Mouse (Mus musculus) forebrain, embryonic 14.5 days (tissue): ENCODE measurements around the gene H2afy. TPM values are rescaled to one million over a fixed set of nuclear protein-coding genes. Genes with fewer than 3 reads are reported as not detected.
A peak's percentile ranks its signal among the peaks of the same experiment; 100 is the strongest.

ENCODE experiments used
- ATAC-seq: fragments of 200-750 bp; cut with Nextera tagmentation; 2 replicates; pipeline ENCODE4 v1.8.0; 2017; ENCODE audit warnings: mild to moderate bottlenecking, moderate library complexity
- DNase-seq: peaks from one replicate; pipeline ENCODE4 v3.0.0-alpha.2; 2015; ENCODE audit warnings: low spot score
- H3K27ac ChIP-seq: fragments of 300-500 bp; sonication (generic); 2 replicates; pipeline ENCODE4 v1.5.1; 2014; ENCODE audit warnings: low read depth, mild to moderate bottlenecking, control low read depth, low read length, moderate library complexity
- H3K27me3 ChIP-seq: fragments of 300-500 bp; sonication (generic); replicated peaks from 2 replicates; pipeline ENCODE4 v1.6.1; 2014; ENCODE audit warnings: low read length, control low read depth, mixed read lengths; ENCODE audit not compliant: control insufficient read depth, insufficient read depth
- H3K36me3 ChIP-seq: fragments of 300-500 bp; sonication (generic); 2 replicates; pipeline ENCODE4 v1.6.1; 2014; ENCODE audit warnings: low read length, control low read depth; ENCODE audit not compliant: control insufficient read depth, insufficient read depth
- H3K4me1 ChIP-seq: fragments of 300-500 bp; sonication (generic); 2 replicates; pipeline ENCODE4 v1.6.1; 2014; ENCODE audit warnings: antibody characterized with exemption, low read length, control low read depth; ENCODE audit not compliant: control insufficient read depth, insufficient read depth
- H3K4me2 ChIP-seq: fragments of 300-500 bp; sonication (generic); 2 replicates; pipeline ENCODE4 v1.6.1; 2014; ENCODE audit warnings: mild to moderate bottlenecking, control low read depth, low read length
- H3K4me3 ChIP-seq: fragments of 300-500 bp; sonication (generic); 2 replicates; pipeline ENCODE4 v1.5.1; 2014; ENCODE audit warnings: low read depth, low read length, control low read depth
- H3K9ac ChIP-seq: fragments of 300-500 bp; sonication (generic); 2 replicates; pipeline ENCODE4 v1.6.1; 2014; ENCODE audit warnings: mild to moderate bottlenecking, low read length, control low read depth, moderate library complexity
- H3K9me3 ChIP-seq: fragments of 300-500 bp; sonication (generic); replicated peaks from 2 replicates; pipeline ENCODE4 v1.6.1; 2016; ENCODE audit warnings: low read length, control low read depth, mixed read lengths; ENCODE audit not compliant: control insufficient read depth
- WGBS: fragments of 180-500 bp; shearing (Covaris S2); extraction: QIAGEN DNeasy Blood & Tissue Kit; methylation state at CpG from one replicate; pipeline ENCODE4 v1.1.7; 2014; 5-methylcytosine and 5-hydroxymethylcytosine counted together
- polyA plus RNA-seq: library from polyadenylated mRNA; unstranded; fragments of >200 nt; fragmentation: Nextera tagmentation; extraction: Ambion mirVana; gene quantifications from 2 replicates; pipeline ENCODE4 v1.2.1, GENCODE M21; 2014

The H2afy gene
- polyA plus RNA-seq, 1 experiment from 2014 or later = 438 TPM

DNA sequence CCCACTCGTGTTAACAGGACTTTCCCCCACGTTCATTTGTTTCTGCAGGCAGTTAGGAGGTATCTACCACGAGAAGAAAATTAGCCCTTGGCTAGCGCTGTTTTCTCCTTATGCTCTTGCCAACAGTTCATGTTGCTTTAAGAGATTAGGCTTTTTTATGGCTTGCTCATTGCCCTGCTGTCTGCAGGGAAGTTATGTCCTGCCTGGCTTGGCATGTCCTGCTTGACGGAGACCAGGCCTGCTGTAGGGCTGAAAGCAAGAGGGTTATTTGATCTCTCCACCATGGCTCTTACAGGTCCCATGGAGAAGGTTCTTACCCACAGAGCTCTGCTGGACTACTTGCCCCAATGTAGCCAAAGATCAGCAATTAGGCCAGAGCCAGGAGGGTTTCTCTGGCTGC, 18.9 kb upstream of the H2afy start:
- ATAC-seq (no peak), DNase-seq (no peak)
- H3K4me3 ChIP-seq = no peak overlapping the region
- H3K9ac ChIP-seq = no peak overlapping the region
- H3K4me1 ChIP-seq = no peaks in the 10 kb centered on the region
- H3K36me3 ChIP-seq = no peaks in the 10 kb centered on the region
- H3K9me3 ChIP-seq = no peaks in the 10 kb centered on the region
- H3K27ac ChIP-seq = no peak overlapping the region
- 72% methylated on average over 5 of the region's 5 CpGs for WGBS
- no peaks in the 10 kb centered on the region for H3K27me3 ChIP-seq
- H3K4me2 ChIP-seq = no peak overlapping the region

DNA sequence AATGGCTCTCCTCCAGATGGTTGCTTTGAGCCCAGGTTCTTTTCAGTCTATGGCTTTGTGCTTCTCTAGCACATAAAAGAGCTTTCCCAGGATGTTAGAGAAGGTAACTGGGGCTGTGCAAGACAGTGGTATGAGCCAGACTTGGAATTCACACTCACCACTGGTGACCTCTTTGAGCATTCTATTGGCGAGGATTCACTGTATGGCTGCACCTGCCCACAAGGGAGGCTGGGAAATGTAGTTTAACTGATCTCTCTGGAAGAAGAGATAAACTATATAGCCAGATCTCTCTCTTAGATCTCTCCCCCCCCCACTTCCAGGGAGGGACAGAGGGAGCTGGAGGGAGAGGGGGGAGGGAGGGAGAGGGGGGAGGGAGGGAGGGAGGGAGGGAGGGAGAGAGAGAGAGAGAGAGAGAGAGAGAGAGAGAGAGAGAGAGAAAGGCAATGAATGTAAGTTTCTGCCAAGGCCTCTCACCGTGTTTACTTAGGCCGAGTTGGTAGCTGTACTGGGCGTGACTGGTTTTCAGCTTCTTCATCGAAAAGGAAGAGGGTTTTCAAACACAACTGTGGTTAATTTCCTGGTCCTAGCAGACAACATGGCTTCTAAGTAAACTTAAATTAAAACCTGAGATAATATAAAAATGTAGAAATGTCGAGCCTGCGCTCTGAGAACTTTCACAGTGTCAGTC, 16.8 kb upstream of the H2afy start:
- H3K27me3 ChIP-seq = no peaks in the 10 kb centered on the region
- H3K9ac ChIP-seq = no peak overlapping the region
- WGBS = 76% methylated on average over 7 of the region's 7 CpGs
- no peaks in the 10 kb centered on the region for H3K36me3 ChIP-seq
- no peak overlapping the region for H3K4me2 ChIP-seq
- no peak overlapping the region for H3K27ac ChIP-seq
- ATAC-seq (no peak), DNase-seq (no peak)
- no peaks in the 10 kb centered on the region for H3K4me1 ChIP-seq
- no peaks in the 10 kb centered on the region for H3K9me3 ChIP-seq
- H3K4me3 ChIP-seq = no peak overlapping the region

DNA sequence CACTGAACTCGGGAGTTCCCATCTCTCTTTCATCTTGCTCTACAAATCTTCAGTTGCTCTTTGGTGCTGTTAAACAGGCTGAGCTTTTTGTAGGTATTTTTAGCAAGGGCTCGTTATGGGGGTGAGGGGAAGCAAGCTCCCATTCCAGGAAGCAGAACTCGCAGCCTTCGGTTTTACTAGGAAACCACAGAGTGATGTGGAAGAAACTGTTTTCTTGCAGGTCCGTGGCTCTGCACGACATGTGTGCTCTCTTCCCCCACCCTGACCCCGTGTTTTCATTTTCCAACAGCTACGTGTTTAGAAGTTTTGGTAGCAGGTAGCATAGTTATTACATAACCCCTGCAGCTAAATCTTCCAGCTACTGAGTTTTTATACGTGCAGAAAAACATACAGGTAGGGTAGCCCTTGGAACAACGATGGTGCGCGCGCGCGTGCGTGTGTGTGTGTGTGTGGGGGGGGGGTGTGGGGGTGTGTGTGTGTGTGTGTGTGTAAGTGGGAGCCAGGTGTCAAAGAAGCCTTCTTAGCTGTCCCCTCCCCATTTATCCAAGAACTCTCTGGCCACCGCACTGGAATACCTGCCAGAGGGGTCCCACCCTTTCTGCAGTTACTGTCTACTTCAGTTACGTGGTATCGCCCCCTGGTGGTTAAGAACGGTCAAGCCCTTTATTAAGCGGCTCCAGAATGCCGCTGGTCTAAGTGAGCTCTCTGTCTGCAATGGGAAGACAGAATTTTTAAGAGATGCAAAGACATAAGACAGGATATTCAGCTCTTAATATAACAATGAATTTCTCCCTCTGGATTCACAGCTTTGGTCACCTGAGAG, 15.5 kb upstream of the H2afy start:
- Histone ChIP-seq H3K4me3 (no peak overlapping the region), H3K36me3 (no peaks in the 10 kb centered on the region), H3K4me1 (no peaks in the 10 kb centered on the region), H3K9me3 (no peaks in the 10 kb centered on the region), H3K9ac (no peak overlapping the region), H3K27me3 (no peaks in the 10 kb centered on the region), H3K4me2 (no peak overlapping the region), H3K27ac (no peak overlapping the region)
- DNase-seq (peak; percentile 88), ATAC-seq (peak; percentile 61; the same call in 1 of the 2 replicates)
- 46% methylated on average over 22 of the region's 22 CpGs for WGBS

DNA sequence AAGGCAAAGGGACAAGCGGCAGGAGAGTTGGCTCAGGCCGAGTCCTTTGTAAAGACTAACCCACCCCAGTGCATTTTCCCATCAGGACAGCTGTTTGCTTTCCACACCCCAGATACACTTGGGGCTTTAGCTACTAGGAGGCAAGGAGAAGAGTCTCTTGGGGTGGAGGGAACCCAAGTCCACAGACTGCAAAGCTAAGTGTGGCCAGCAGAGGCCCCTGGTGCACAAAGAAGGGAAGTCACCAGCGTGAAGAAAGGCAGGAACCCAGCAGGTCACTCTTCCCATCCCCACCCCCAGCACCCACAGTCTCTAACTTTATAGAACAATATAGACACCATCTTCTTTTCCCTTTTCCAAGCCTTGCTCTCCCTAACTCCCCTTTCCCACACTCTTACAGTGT, 9.4 kb upstream of the H2afy start:
- Histone ChIP-seq H3K27me3 (peaks cover 7% of the 10 kb centered on the region; the same call in 1 of the 2 replicates), H3K4me1 (no peaks in the 10 kb centered on the region), H3K36me3 (no peaks in the 10 kb centered on the region), H3K9me3 (no peaks in the 10 kb centered on the region), H3K4me2 (no peak overlapping the region), H3K4me3 (no peak overlapping the region), H3K9ac (no peak overlapping the region), H3K27ac (no peak overlapping the region)
- DNase-seq (no peak), ATAC-seq (no peak)
- WGBS = 44% methylated on average over 3 of the region's 3 CpGs

DNA sequence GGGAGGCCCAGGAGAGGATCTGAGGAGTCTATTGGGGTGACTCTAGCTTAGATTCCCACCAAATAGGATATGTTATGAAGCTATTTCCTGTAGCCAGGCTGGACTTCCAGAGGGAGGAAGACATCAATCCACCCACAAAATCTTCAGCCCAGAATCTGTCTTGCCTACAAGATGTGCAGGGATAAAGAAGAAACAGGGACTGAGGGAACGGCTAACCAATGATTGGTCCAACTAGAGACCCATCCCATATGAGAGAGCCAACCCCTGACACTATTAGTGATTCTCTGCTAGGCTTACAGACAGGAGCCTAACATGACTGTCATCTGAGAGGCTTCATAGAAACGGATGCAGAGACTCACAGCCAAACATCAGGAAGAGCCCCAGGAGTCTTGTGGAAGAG, 7.9 kb upstream of the H2afy start:
- 57% methylated on average over 2 of the region's 2 CpGs for WGBS
- Histone ChIP-seq H3K4me3 (no peak overlapping the region), H3K9me3 (no peaks in the 10 kb centered on the region), H3K27me3 (peaks cover 7% of the 10 kb centered on the region; the same call in 1 of the 2 replicates), H3K9ac (no peak overlapping the region), H3K27ac (no peak overlapping the region), H3K4me2 (no peak overlapping the region), H3K4me1 (no peaks in the 10 kb centered on the region), H3K36me3 (no peaks in the 10 kb centered on the region)
- no peak for DNase-seq
- no peak for ATAC-seq

DNA sequence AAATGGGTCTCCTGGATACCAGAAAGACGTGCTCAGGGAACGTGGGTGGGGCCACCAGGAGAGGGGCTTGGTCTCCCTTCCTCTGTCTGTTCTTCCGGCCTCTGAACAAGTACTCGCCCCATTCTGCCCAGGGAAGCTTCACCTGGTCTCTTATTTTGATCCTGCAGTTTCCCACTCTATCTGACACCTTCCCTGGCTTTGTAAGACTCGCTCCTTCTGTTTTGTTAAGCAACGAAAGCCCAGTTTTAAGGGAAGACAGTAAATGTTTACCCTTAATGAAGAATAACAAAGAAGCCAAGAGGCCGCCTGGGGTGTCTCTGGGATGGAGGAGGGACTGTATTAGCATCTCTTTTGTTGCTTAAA, 7.0 kb upstream of the H2afy start:
- Histone ChIP-seq H3K36me3 (no peaks in the 10 kb centered on the region), H3K4me2 (no peak overlapping the region), H3K9ac (no peak overlapping the region; the same call in 1 of the 2 replicates), H3K4me3 (no peak overlapping the region), H3K9me3 (no peaks in the 10 kb centered on the region), H3K27ac (no peak overlapping the region), H3K27me3 (peaks cover 7% of the 10 kb centered on the region; the same call in 1 of the 2 replicates), H3K4me1 (no peaks in the 10 kb centered on the region)
- ATAC-seq (no peak), DNase-seq (no peak)
- WGBS = under 1% methylated on average over 7 of the region's 7 CpGs

DNA sequence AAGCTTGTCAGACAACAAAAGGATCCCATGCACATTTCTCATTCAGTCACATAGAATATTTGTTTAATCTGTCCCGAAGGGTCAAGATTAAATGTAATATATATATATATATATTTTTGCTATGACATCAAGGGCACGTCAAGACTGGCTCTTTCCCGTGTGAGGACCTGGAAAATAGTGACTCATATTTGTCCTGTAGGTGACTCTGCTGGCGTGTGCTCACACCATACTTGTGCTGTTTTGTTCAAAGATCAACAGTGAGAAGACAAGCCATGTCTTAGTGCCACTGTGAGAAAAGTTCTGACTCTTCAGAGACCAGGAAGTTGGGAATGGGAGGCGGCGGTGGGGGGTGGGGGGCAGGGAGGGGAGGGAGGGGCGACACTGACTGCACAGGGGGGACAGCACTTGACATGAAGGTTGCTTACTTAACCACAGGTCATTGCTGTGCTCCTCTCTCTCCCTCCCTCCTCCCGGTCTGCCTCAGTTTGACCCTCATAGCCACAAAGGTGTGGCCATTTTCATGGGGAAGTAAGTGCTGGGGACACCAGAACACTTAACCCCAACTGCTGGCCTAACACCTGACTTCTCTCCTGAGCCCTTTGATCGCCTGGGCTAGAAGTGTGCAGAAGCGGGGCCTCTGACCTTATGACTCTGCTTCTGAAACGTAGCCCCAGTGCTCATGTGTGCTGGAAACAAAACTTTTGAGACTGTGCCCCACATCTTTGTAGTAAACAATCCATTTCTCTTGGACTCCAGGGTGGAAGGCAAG, 6.4 kb upstream of the H2afy start:
- Histone ChIP-seq H3K9ac (no peak overlapping the region), H3K4me3 (no peak overlapping the region), H3K4me2 (no peak overlapping the region), H3K9me3 (no peaks in the 10 kb centered on the region), H3K27me3 (peaks cover 7% of the 10 kb centered on the region; the same call in 1 of the 2 replicates), H3K27ac (no peak overlapping the region), H3K36me3 (no peaks in the 10 kb centered on the region), H3K4me1 (no peaks in the 10 kb centered on the region)
- WGBS = 16% methylated on average over 11 of the region's 11 CpGs
- DNase-seq = no peak
- no peak for ATAC-seq

DNA sequence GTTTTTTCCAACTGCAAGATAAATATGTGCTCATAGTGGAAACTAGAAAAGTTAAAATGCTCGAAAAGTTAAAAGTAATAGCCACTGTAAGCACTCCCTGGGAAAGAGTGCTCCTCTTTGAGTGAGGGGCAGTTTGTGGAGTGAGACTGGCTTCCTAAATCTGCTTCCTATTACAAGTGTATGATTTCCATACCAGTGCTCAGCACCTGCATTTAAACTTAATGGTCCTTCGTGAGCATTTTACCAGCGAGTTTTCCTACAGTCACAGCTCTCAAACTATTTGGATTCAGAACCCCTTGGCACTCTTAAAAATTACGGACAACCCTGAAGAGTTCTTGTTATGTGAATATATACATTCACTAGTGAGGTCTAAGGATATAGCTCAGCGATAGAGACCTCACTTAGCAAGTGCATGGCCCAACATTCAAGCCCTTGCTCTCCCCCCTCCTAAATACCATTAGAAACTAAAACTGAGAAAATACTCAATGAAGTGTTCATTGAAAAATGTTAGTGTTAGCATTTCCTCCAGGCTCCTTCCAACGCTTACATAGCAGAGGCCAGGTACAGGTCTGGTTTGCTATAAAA, 3.1 kb upstream of the H2afy start:
- no peak overlapping the region for H3K4me3 ChIP-seq
- 73% methylated on average over 6 of the region's 6 CpGs for WGBS

More for the DNA sequence above, 3.1 kb upstream of the H2afy start:
- Histone ChIP-seq H3K4me2 (no peak overlapping the region), H3K9ac (no peak overlapping the region), H3K27ac (no peak overlapping the region), H3K36me3 (no peaks in the 10 kb centered on the region), H3K4me1 (peaks cover 4% of the 10 kb centered on the region; the same call in 1 of the 2 replicates), H3K27me3 (peaks cover 4% of the 10 kb centered on the region; the same call in 1 of the 2 replicates), H3K9me3 (no peaks in the 10 kb centered on the region)
- DNase-seq (no peak), ATAC-seq (no peak)
